Mouse (Mus musculus): Measurements from ENCODE around the gene Tbc1d1.

Tbc1d1 gene

GRCm38 (mm10) chr5:64364432-64365125 is 208.5 kb downstream of the Tbc1d1 start:
- DNase-seq, result no peak

- no peak for DNase-seq
These were observed 209.3 kb downstream of the Tbc1d1 start for GRCm38 (mm10) chr5:64365187-64366066.

- DNase-seq, result no peak
These were observed 210.0 kb downstream of the Tbc1d1 start for GRCm38 (mm10) chr5:64366113-64366512.

DNA sequence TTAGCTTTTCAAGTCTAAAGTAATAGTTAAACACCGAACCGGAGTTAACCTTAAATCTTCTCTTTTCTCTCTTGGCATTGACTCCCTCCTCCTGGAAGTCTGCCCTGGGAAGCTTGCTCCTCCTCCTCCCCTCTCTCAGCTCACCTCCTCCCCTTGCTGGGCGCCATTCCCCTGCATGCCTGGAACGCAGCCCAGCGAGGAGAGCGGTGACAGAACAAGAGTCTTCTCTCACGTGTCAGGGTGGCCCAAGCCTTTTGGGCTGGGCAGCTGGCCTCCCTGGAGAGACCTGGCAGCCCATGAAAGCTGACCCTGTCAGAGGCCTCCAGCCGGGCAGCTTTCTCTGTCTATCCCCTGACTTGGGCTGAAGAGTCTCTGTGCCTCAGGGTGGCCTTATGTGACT is 211.3 kb downstream of the Tbc1d1 start:
- peak; percentile 82 for DNase-seq

GRCm38 (mm10) chr5:64371331-64371831 is 215.3 kb downstream of the Tbc1d1 start:
- DNase-seq, result no peak

GRCm38 (mm10) chr5:64372292-64372961 is 216.3 kb downstream of the Tbc1d1 start:
- DNase-seq, result no peak

- DNase-seq, result no peak
These were observed 217.6 kb downstream of the Tbc1d1 start for GRCm38 (mm10) chr5:64373695-64374094.

GRCm38 (mm10) chr5:64375851-64376250 is 219.7 kb downstream of the Tbc1d1 start:
- DNase-seq, result no peak

DNA sequence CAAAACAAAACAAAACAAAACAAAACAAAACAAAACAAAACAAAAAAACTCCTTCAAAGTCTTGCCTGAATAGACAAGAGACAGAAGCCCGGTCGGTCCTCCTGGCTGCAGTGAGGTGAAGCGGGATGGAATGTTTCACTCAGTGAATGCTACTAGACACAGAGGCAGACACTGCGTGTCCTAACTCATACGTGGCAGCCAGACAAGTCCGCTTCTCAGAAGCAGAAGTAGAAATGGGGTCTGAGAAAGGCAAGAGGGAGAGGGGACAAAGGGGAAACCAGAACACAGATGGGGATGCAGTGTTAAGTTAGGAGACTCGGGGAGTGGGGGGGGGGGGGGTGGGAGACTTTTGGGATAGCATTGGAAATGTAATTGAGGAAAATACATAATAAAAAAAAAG is 220.4 kb downstream of the Tbc1d1 start:
- no peak for DNase-seq

- no peak for DNase-seq
These were observed 221.6 kb downstream of the Tbc1d1 start for GRCm38 (mm10) chr5:64377705-64378104.

DNA sequence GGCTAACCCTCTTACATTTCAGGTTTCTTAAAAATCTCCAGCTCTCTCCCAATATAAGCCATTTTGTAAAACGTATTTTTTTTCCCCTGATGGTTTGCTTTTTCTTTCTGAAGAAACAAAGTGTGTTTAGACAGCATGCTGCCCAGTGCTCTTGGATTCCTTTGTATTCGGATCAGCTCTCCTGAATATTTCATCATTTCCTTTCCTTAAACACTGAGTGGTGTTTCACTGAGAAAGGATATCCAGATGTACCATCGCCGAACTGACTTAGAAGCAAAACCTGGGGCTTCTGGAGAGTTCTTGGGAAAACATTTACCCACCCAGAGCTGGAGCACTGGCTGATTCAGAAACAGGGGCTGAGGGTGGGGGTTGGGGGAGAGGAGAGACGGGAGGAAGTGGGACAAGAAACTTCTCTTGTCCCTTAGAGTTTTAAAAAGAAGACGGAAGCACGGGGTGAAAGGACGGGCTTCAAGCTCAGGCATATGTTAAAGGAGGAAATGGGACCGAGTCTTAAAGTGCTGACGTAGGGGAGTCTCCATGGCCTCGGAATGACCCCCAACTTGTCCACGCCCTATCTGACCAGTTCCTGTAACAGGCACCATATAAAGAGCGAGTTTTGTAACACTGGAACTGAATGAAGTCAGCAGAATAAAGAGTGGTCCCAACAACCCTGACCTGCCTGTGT is 222.6 kb downstream of the Tbc1d1 start:
- DNase-seq, result no peak

DNA sequence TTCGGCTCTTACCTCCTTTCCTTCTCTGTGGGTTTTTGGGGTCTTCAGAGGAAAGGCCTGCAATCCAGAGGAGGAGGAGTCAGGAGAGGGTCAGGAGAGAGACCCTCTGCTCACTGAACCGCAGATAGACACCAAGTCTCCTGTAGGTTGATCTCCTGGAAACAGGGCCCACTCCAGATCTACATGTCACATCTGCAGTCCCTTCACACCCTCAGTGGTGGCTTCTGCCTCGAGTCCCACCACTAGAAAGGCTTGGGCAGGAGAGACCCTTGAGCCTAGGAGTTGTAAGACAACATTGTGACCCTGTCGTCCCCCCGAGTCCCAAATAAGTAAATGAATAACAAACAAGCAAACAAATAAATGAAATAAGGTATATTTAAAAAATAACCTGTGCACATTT is 223.7 kb downstream of the Tbc1d1 start:
- no peak for DNase-seq

GRCm38 (mm10) chr5:64380698-64381375 is 224.7 kb downstream of the Tbc1d1 start:
- DNase-seq, result peak; percentile 68

GRCm38 (mm10) chr5:64381538-64381937 is 225.4 kb downstream of the Tbc1d1 start:
- no peak for DNase-seq

DNA sequence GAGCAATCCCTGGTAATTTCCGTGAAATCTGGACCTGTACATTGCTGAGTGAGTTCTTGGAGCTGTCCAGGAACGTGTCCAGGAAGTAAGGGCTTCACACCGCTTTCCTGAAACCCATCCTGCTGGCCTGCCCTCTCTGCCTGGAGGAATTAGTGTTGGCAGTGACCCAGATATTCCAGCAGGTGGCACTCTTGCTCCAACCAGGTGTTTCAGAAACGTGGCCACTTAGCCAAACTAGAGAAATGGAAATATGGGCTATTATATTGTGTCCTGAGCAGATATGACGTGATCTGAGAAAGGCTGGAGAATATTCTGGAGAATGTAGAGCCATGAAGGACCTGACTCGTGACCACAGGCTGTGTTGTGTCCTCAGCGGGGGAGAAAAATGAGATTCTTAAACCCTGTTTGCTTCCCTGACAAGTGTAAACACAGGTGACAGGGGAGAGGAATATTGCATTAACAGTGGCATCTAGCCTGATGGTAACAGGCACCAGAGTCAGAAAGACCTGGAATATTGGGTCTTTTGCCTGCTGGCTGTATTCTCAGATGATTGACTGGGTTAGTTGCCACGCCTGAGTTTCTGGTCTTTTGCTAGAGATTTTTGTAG is 226.4 kb downstream of the Tbc1d1 start:
- peak; percentile 86 for DNase-seq

- no peak for DNase-seq
These were observed 227.1 kb downstream of the Tbc1d1 start for GRCm38 (mm10) chr5:64383215-64383614.

DNA sequence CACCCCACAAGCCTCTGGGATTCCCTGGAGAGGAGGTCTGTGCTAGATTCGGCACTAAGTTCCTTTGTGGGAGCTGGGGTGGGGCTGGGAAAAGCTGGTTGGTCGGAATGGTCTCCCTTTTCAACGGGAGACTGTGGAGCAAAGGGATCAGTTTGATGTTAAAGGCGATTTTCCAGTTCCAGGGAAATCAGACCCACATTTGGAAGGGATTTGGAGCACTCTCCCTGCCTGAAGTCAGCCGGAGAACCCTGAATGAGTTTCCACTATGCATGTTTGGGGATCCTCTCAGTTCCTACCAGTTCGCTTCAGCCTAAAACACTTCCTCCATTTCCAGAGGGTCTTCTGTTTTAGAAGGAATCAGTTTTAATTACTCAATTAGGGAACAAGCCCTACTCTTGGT is 228.4 kb downstream of the Tbc1d1 start:
- DNase-seq, result no peak

- DNase-seq, result no peak
These were observed 230.9 kb downstream of the Tbc1d1 start for GRCm38 (mm10) chr5:64386996-64387395.

DNA sequence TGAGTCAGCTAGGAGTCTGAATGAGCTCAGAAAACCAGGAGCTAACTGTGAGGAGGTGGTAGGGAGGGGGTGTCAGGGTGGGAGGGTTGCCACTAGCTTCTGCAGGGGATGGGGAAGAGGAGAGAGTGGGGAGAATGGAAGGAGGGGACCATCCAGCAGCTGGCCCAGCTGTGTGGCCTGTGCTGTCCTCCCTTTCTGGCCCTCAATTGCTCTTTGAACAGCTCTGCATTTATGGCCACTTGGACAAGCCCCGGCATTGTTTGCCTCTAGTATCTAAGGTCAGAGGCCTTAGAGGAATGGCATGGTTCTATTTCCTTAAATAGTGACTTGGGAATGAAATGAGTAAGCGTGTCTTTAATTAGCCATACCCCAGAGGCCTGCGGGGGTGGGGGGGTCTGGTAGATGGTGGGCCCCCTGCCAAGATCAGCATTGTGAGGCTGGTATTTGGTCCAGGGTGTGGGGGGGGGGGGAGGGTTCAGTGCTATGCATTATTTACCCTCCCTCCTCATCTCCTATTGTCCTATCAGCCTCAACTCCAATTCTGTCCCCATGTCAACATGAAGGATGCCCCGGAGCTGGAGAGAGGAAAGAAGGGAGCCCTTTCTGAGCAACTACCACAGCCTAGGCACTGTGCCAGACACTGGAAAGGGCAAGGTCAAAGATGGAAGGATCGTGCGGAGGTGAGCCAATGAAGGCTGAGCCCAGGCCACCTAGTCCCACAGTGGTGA is 233.3 kb downstream of the Tbc1d1 start:
- DNase-seq, result no peak

- DNase-seq, result no peak
These were observed 235.2 kb downstream of the Tbc1d1 start for GRCm38 (mm10) chr5:64391346-64391745.

- DNase-seq, result no peak
These were observed 236.4 kb downstream of the Tbc1d1 start for GRCm38 (mm10) chr5:64392426-64393020.
